Comparison of ENCODE assay signal across 9 mouse cellular contexts in genomic region chr9:21768511-21769411, GRCm38 (mm10). TPM values are rescaled to one million over a fixed set of nuclear protein-coding genes. Genes with fewer than 3 reads are reported as not detected.
DNase-seq lines count a peak whose midpoint lies in the region; ATAC-seq lines count a peak whose summit lies in the region.
"Had no signal": no experiment of that assay in that cellular context is flagged by ENCODE, and none has a peak within 500 bp of the region (broad histone marks: within the 10 kb centered on the region; RNA-seq: fewer than 3 reads in every experiment).

No protein-coding gene starts in this region.

- H3K27me3 ChIP-seq in neural tube, embryonic 13.5 days: no peaks in the 10 kb centered on the region
- no peaks in the 10 kb centered on the region for H3K27me3 ChIP-seq in embryonic facial prominence, embryonic 15.5 days

- peaks cover 3% of the 10 kb centered on the region; the same call in 1 of the 2 replicates for H3K36me3 ChIP-seq in neural tube, embryonic 13.5 days
- H3K36me3 ChIP-seq in embryonic facial prominence, embryonic 15.5 days: peaks cover 37% of the 10 kb centered on the region

- H3K4me2 ChIP-seq in neural tube, embryonic 13.5 days: no peak overlapping the region
- peak overlapping the region; percentile 22 for H3K4me2 ChIP-seq in embryonic facial prominence, embryonic 15.5 days (replicated peaks)

- H3K4me1 ChIP-seq in neural tube, embryonic 13.5 days (replicated peaks): peaks cover 21% of the 10 kb centered on the region
- peaks cover 32% of the 10 kb centered on the region for H3K4me1 ChIP-seq in embryonic facial prominence, embryonic 15.5 days

- DNase-seq in neural tube, embryonic 10.5 days (ENCODE audit: extremely low spot score, low spot score): no peak
- DNase-seq in heart, postnatal 10 days: peak; percentile 75
- peak; percentile 73 for DNase-seq in lung, postnatal 10 days
- DNase-seq in B cell, adult 2 months: no peak
- no peak for DNase-seq in right cerebral cortex, adult 18-20 months

- peak overlapping the region; percentile 54; the same call in 1 of the 2 replicates for H3K27ac ChIP-seq in neural tube, embryonic 13.5 days (replicated peaks)
- peak overlapping the region; percentile 90 for H3K27ac ChIP-seq in embryonic facial prominence, embryonic 15.5 days (replicated peaks)
- H3K27ac ChIP-seq: macrophage had no signal

- 34% methylated on average over 13 of the region's 13 CpGs for WGBS in neural tube, embryonic 13.5 days
- WGBS in embryonic facial prominence, embryonic 15.5 days: 33% methylated on average over 13 of the region's 13 CpGs

- no peak for ATAC-seq in neural tube, embryonic 13.5 days (ENCODE audit: low read depth)
- no peak; the same call in 1 of the 2 replicates for ATAC-seq in embryonic facial prominence, embryonic 15.5 days (ENCODE audit: insufficient number of reproducible peaks, low FRiP score, low TSS enrichment, low read depth)
- no peak for ATAC-seq in erythroblast, adult 5-6 weeks (replicated peaks; ENCODE audit: low FRiP score, poor library complexity, severe bottlenecking)

- intact Hi-C loops in heart, postnatal 10 days (cut with DNase I): no loop called here

- H3K9ac ChIP-seq in neural tube, embryonic 13.5 days: 0 out of 2 replicates have a peak overlapping the region, but pooled peaks have one; percentile 6
- H3K9ac ChIP-seq in embryonic facial prominence, embryonic 15.5 days: 0 out of 2 replicates have a peak overlapping the region, but pooled peaks have one; percentile 9

- no peak overlapping the region for H3K4me3 ChIP-seq in neural tube, embryonic 13.5 days
- 0 out of 2 replicates have a peak overlapping the region, but pooled peaks have one; percentile 4 for H3K4me3 ChIP-seq in embryonic facial prominence, embryonic 15.5 days (replicated peaks)

- no peaks in the 10 kb centered on the region for H3K9me3 ChIP-seq in neural tube, embryonic 13.5 days
- H3K9me3 ChIP-seq in embryonic facial prominence, embryonic 15.5 days (replicated peaks): no peaks in the 10 kb centered on the region

RNA-seq across cellular contexts. Expression of gene Spc24, which starts 8.7 kb away (rescaled TPM):
- 17.5 and 21.0 TPM in 2 replicates for polyA plus RNA-seq in neural tube, embryonic 13.5 days (2015; fragmentation: Nextera tagmentation; extraction: Ambion mirVana)
- polyA plus RNA-seq in embryonic facial prominence, embryonic 15.5 days (2015; fragmentation: Nextera tagmentation; extraction: Ambion mirVana): 80.1 and 83.4 TPM in 2 replicates
- total RNA-seq in heart, postnatal 10 days (2021): 10 to 100 TPM; 11.9 to 14.5 TPM
- 28.0 and 63.8 TPM in 2 replicates for total RNA-seq in erythroblast, adult 5-6 weeks (2015; ENCODE audit: low replicate concordance)
- total RNA-seq in erythroblast, adult 5-6 weeks (2017; ENCODE audit: low replicate concordance): 23.6 and 31.9 TPM in 2 replicates

RNA-seq across cellular contexts. Expression of gene Kank2, which starts 29.8 kb away (rescaled TPM):
- 5.3 and 5.9 TPM in 2 replicates for polyA plus RNA-seq in neural tube, embryonic 13.5 days (2015; fragmentation: Nextera tagmentation; extraction: Ambion mirVana)
- 25.2 and 26.2 TPM in 2 replicates for polyA plus RNA-seq in embryonic facial prominence, embryonic 15.5 days (2015; fragmentation: Nextera tagmentation; extraction: Ambion mirVana)
- total RNA-seq in heart, postnatal 10 days (2021): 10 to 100 TPM; 49.5 to 51.9 TPM
- 1.2 TPM in 1 of 2 replicates, not detected in the other for total RNA-seq in erythroblast, adult 5-6 weeks (2015; ENCODE audit: low replicate concordance)
- 0.09 TPM in 1 of 2 replicates, not detected in the other for total RNA-seq in erythroblast, adult 5-6 weeks (2017; ENCODE audit: low replicate concordance)

RNA-seq across cellular contexts. Expression of gene Ldlr, which starts 45.5 kb away (rescaled TPM):
- polyA plus RNA-seq in neural tube, embryonic 13.5 days (2015; fragmentation: Nextera tagmentation; extraction: Ambion mirVana): 13.8 and 16.1 TPM in 2 replicates
- 35.5 and 39.4 TPM in 2 replicates for polyA plus RNA-seq in embryonic facial prominence, embryonic 15.5 days (2015; fragmentation: Nextera tagmentation; extraction: Ambion mirVana)
- 10 to 100 TPM in 1 of 2 experiments, 1 to 10 TPM in 1; 8.5 to 10.7 TPM for total RNA-seq in heart, postnatal 10 days (2021)
- 2.5 and 6.9 TPM in 2 replicates for total RNA-seq in erythroblast, adult 5-6 weeks (2015; ENCODE audit: low replicate concordance)
- 3.7 and 5.4 TPM in 2 replicates for total RNA-seq in erythroblast, adult 5-6 weeks (2017; ENCODE audit: low replicate concordance)

Comparison
In these comparisons a context has a peak if more than half of its experiments do, and no peak if none do; other contexts are left out.
1. DNase-seq: peak in heart, postnatal 10 days (2 of 2) and lung, postnatal 10 days (single experiment); none in neural tube, embryonic 10.5 days (single experiment), B cell, adult 2 months (0 of 2) and right cerebral cortex, adult 18-20 months (single experiment).
2. RNA of gene Kank2, which starts 29.8 kb away (total RNA-seq): 49.5 to 51.9 TPM in heart, postnatal 10 days; 0.09 to 1.2 TPM in erythroblast, adult 5-6 weeks; every median in the first group is over 10 times any median in the second.